Mouse (Mus musculus): ENCODE measurements around the gene Tmem51.

DNA sequence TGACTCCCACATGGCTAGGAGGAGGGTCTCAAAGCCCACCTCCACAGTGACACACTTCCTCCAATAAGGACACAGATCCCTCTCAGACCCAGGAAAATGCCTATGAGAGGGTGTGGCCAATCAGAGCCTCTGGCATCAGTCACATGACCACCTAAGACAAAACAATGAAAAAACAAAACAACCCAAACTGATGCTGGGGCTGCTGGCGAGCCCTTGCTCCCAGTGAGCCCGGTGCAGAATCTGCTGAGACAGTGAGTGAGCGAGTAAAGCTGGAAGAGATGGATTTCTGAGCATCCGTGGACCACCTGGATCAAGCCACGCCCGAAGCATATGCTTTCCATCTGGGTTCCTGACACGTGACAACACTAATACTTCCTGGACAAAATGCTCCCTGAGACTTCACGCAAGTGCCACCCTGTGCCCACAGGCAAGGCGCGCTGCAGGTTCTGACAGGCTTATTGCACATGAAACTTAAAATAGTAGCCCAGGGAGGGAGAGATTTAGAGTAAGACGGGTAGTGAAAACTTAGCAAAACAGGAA, 85.8 kb downstream of the Tmem51 start:
- TF ChIP-seq CTCF (IDR thresholded peaks at IDR 0.05; ENCODE audit: low read depth, low read length) = no peak
- TF ChIP-seq EP300 (IDR thresholded peaks at IDR 0.05; ENCODE audit: insufficient read depth, low read depth, low read length) = no peak
